Mouse (Mus musculus) lung, postnatal 0 days (tissue): ENCODE data around the gene Borcs8. TPM values are rescaled to one million over a fixed set of nuclear protein-coding genes. Genes with fewer than 3 reads are reported as not detected.

Source experiments
- ATAC-seq: fragments of 200-750 bp; cut with Nextera tagmentation; 2 replicates; pipeline ENCODE4 v1.8.0; 2017; ENCODE audit warnings: moderate library complexity
- DNase-seq: peaks from one replicate; pipeline ENCODE4 v3.0.0-alpha.2; 2016; ENCODE audit warnings: low spot score
- H3K27ac ChIP-seq: fragments of 300-500 bp; sonication (generic); 2 replicates; pipeline ENCODE4 v1.5.1; 2014; ENCODE audit warnings: antibody characterized with exemption, mild to moderate bottlenecking, low read length, mixed read lengths
- H3K27me3 ChIP-seq: fragments of 300-500 bp; sonication (generic); replicated peaks from 2 replicates; pipeline ENCODE4 v1.6.1; 2014; ENCODE audit warnings: low read length, mixed read lengths; ENCODE audit not compliant: insufficient read depth
- H3K36me3 ChIP-seq: fragments of 300-500 bp; sonication (generic); 2 replicates; pipeline ENCODE4 v1.6.1; 2014; ENCODE audit warnings: low read length, mixed read lengths; ENCODE audit not compliant: insufficient read depth
- H3K4me1 ChIP-seq: fragments of 300-500 bp; sonication (generic); 2 replicates; pipeline ENCODE4 v1.6.1; 2014; ENCODE audit warnings: antibody characterized with exemption, low read depth, low read length, mixed read lengths; ENCODE audit not compliant: insufficient read depth
- H3K4me2 ChIP-seq: fragments of 300-500 bp; sonication (generic); replicated peaks from 2 replicates; pipeline ENCODE4 v1.6.1; 2014; ENCODE audit warnings: low read depth, mild to moderate bottlenecking, low read length, moderate library complexity, mixed read lengths
- H3K4me3 ChIP-seq: fragments of 300-500 bp; sonication (generic); 2 replicates; pipeline ENCODE4 v1.5.1; 2014; ENCODE audit warnings: low read depth, low read length
- H3K9ac ChIP-seq: fragments of 300-500 bp; sonication (generic); replicated peaks from 2 replicates; pipeline ENCODE4 v1.6.1; 2014; ENCODE audit warnings: low read depth, mild to moderate bottlenecking
- H3K9me3 ChIP-seq: fragments of 300-500 bp; sonication (generic); 2 replicates; pipeline ENCODE4 v1.6.1; 2016; ENCODE audit warnings: low read length, mixed read lengths
- CTCF ChIP-seq: IDR thresholded peaks from 2 replicates; pipeline ENCODE4 v1.5.1; 2016; ENCODE audit warnings: antibody characterized with exemption, mild to moderate bottlenecking
- EP300 ChIP-seq: IDR thresholded peaks from 2 replicates; pipeline ENCODE4 v1.6.1; 2016; ENCODE audit warnings: antibody characterized with exemption, mild to moderate bottlenecking, control low read depth
- WGBS: fragments of 180-500 bp; shearing (Covaris S2); extraction: QIAGEN DNeasy Blood & Tissue Kit; methylation state at CpG from one replicate; pipeline ENCODE4 v1.1.7; 2014; 5-methylcytosine and 5-hydroxymethylcytosine counted together
- polyA plus RNA-seq: library from polyadenylated mRNA; unstranded; fragments of >200 nt; fragmentation: Nextera tagmentation; extraction: Ambion mirVana; gene quantifications from 2 replicates; pipeline ENCODE4 v1.2.1, GENCODE M21; 2015

Gene Borcs8
- polyA plus RNA-seq, 1 experiment from 2014 or later, result 34.2 TPM

DNA sequence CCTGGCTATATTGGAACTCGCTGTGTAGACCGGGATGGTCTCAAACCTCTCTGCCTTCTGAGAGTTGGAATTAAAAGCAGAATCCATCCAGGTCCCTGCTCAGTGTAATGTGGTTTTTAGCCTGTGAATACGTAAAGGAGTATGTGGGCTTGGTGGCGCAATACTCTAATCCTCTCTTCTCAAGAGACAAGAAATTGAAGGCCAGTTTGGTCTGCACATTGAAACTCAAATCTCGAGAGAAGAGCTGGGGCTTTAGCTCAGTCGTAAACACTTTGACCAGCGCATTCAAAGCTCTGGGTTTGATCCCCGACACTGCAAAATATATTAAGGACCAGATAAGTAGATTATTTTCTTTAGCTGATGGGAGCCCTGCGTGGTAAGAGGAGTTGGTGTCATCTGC is 682 bp downstream of the Borcs8 start:
- Histone ChIP-seq H3K9me3 (no peaks in the 10 kb centered on the region), H3K27me3 (no peaks in the 10 kb centered on the region), H3K4me3 (peak overlapping the region; percentile 67), H3K4me2 (peak overlapping the region; percentile 64), H3K9ac (peak overlapping the region; percentile 64), H3K4me1 (peaks cover 14% of the 10 kb centered on the region; the same call in 1 of the 2 replicates), H3K27ac (peak overlapping the region; percentile 89), H3K36me3 (peaks cover 6% of the 10 kb centered on the region; the same call in 1 of the 2 replicates)
- ATAC-seq (no peak), DNase-seq (peak; percentile 68)
- TF ChIP-seq CTCF (no peak), EP300 (no peak)
- WGBS, result 7% methylated on average over 9 of the region's 9 CpGs

DNA sequence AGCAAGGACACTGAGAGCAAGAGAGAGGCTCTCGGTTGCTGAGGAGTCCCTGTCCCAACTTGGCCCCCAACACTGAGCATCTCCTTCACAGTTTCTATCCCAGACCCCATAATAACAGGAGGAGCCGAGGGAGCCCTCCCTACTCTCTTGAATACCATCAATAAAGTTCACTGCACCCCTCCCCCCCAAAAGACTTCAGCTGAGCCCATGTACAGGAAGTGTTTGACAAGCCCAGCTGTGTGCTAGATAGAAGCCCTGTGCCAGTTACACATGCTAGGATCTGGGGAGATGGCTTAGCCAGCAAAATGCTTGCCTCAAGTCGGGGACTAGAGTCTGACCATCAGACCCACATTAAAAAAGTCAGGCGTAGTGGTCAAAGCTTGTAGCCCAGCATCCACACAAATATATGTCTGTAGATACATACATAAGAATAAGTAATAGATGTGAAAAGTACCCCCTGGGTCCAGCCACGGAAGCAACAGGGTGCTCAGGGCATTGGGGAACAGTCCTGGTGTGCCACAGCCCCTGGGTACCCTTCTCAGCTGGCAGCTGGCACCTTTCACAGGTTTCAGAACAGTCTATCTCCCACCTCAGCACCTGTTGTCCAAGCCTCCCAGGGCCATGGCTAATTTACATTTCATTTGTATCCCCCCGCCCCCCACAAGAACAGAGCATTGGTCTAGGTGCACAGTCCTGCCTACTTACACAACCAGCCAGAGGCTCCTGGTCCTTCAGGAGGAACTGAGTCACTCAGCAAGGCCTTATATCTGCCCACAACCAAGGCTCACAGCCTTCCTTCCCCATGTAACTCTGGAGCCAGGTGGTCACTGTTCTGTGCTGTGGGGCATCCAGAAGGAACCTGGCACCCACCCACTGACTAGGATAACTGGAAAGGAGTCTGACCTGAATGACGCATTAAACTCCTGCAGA is 8.6 kb downstream of the Borcs8 start:
- peaks cover 18% of the 10 kb centered on the region for H3K36me3 ChIP-seq
- 77% methylated on average over 7 of the region's 7 CpGs for WGBS

DNA sequence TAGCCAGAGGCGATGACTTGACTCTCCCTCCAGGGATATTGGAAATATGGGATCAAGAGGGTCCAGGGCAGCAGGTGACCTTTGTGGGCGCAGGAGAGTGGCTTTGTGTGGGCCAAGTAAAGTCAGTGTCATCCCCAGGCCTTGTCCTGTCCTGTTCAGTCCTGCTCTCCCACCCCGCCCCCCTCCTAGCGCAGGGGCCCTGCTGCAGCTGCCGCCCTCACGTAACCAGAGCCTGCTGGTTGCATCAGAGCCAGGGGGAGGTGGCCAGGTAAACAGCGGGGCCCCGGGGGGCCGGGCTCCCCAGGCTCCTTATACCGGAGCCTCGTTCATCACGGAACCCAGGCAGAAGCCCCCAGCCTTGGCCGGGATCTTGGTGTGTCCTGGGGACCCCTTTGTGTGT is 10.9 kb downstream of the Borcs8 start:
- H3K36me3 ChIP-seq, result peaks cover 11% of the 10 kb centered on the region
- no peak overlapping the region for H3K27ac ChIP-seq
- TF ChIP-seq CTCF, result no peak
- no peak for TF ChIP-seq EP300
- no peak overlapping the region for H3K4me2 ChIP-seq
- H3K4me1 ChIP-seq, result no peaks in the 10 kb centered on the region
- H3K9me3 ChIP-seq, result no peaks in the 10 kb centered on the region
- no peaks in the 10 kb centered on the region for H3K27me3 ChIP-seq
- ATAC-seq (no peak), DNase-seq (no peak)
- WGBS, result 15% methylated on average over 13 of the region's 13 CpGs
- no peak overlapping the region for H3K9ac ChIP-seq
- H3K4me3 ChIP-seq, result no peak overlapping the region

More for the DNA sequence above, 8.6 kb downstream of the Borcs8 start:
- H3K9ac ChIP-seq, result no peak overlapping the region
- H3K27ac ChIP-seq, result no peak overlapping the region
- H3K4me3 ChIP-seq, result no peak overlapping the region
- no peaks in the 10 kb centered on the region for H3K4me1 ChIP-seq
- no peak for ATAC-seq
- H3K4me2 ChIP-seq, result no peak overlapping the region
- no peak for DNase-seq
- H3K9me3 ChIP-seq, result no peaks in the 10 kb centered on the region
- no peaks in the 10 kb centered on the region for H3K27me3 ChIP-seq
- TF ChIP-seq EP300, result no peak
- TF ChIP-seq CTCF, result no peak

DNA sequence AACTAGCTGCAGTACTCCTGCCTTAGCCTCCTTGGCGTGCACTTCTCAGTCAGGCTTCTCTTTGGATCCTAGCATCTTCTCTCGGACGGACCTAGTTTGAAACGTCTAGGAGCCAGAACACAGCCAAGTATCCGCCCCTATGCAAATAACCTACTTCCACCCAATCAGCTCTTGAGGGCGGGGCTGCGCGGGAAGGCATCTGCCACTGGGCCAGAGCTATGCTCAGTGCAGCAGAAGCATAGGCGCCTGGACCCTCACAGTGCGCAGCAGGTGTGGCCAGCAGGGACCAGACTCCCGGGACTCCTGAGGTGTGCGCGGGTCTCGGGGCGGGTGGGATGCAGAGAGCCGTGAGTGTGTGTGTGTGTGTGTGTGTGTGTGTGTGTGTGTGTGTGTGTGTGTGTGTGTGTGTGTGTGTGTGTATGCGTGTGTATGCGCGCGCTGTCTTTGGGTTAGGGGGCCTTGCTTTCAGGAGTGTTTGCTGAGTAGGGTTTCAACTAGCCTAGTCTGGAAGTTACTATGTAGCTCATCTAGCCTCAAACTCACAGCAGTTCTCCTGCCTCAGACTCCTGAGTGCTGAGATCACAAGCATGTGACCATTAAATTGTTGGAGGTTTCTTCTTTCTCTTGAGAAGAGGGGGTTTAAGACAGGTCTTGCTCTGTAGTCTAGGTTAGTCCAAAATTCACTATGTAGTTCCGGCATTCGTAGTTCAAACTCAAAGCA is 13.4 kb downstream of the Borcs8 start:
- H3K36me3 ChIP-seq, result no peaks in the 10 kb centered on the region
- no peak overlapping the region for H3K9ac ChIP-seq
- 15% methylated on average over 20 of the region's 22 CpGs for WGBS
- H3K4me1 ChIP-seq, result no peaks in the 10 kb centered on the region
- H3K4me3 ChIP-seq, result no peak overlapping the region
- no peaks in the 10 kb centered on the region for H3K27me3 ChIP-seq
- DNase-seq (peak; percentile 91), ATAC-seq (peak; percentile 98)
- no peaks in the 10 kb centered on the region for H3K9me3 ChIP-seq
- no peak overlapping the region for H3K27ac ChIP-seq
- no peak for TF ChIP-seq EP300
- TF ChIP-seq CTCF, result no peak
- no peak overlapping the region for H3K4me2 ChIP-seq

DNA sequence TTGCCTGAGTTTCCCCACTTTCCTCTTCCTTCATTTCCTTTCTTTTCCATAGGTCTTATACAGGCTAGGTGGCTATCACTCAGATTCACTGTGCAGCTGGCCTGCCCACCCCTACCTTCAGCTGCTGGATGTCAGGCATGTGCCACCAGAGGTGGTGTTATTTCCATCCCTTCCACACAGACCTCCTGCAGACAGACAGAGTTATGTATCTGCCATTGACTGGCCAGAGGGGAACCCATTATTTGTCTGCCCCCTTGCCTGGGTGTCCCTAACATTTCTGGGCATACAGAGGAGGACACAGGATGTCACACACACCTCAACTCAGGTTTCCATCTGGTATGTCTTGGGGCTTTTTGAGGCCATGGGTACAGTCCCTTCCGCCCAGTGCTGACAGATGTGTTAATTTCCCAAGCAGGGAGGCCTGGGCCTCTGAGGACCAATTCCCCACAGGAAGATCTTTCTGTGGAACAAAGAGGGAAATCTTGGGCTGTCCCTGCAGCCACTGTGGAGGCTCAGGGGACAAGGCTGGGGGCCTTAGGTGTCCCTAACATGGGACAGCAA is 18.0 kb downstream of the Borcs8 start:
- Histone ChIP-seq H3K4me1 (no peaks in the 10 kb centered on the region; the same call in 1 of the 2 replicates), H3K4me3 (no peak overlapping the region), H3K9me3 (no peaks in the 10 kb centered on the region), H3K36me3 (no peaks in the 10 kb centered on the region), H3K27me3 (no peaks in the 10 kb centered on the region), H3K4me2 (no peak overlapping the region), H3K27ac (no peak overlapping the region), H3K9ac (no peak overlapping the region)
- TF ChIP-seq CTCF (no peak), EP300 (no peak)
- no peak for DNase-seq
- no peak for ATAC-seq
- WGBS, result 89% methylated on average over 1 of the region's 1 CpGs
